Mouse (Mus musculus) cortical plate, adult 2 months (tissue): ENCODE data around the gene Uqcr11.

Source experiments
- CTCF ChIP-seq: fragments of 200-500 bp; IDR thresholded peaks from 2 replicates; pipeline ENCODE4 v1.5.1; 2011; ENCODE audit warnings: mild to moderate bottlenecking, control low read depth, low read length; ENCODE audit not compliant: insufficient read depth; ENCODE audit errors: extremely low read depth
- POLR2A ChIP-seq: fragments of 200-500 bp; IDR thresholded peaks from 2 replicates; pipeline ENCODE4 v1.6.1; 2011; ENCODE audit warnings: mild to moderate bottlenecking, low read length, control low read depth; ENCODE audit not compliant: insufficient read depth; ENCODE audit errors: extremely low read depth

DNA sequence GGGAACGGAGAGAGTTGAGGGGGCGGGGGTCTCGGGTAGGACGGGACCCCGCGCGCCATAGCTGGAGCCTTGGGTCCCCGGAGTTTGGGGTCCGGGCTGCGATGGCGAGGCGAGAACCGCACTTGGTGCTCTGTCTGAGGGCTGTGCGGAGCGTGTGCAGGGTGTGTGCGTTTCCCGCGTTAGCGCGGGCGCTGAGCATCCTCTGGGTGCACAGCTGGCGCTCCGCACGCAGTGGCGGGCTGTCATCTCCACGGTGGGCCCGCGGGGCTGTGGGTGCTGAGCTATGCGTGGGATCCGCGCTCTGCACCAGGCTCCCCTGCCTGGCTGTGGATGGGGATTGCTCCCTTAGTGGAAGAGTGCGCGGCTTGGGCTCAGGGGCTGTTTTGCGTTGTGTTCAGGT is 49.9 kb downstream of the Uqcr11 start:
- TF ChIP-seq CTCF (no peak), POLR2A (no peak)
